Mouse (Mus musculus): Measurements from ENCODE around the gene Ramac. TPM values are rescaled to one million over a fixed set of nuclear protein-coding genes. Genes with fewer than 3 reads are reported as not detected.

The Ramac gene
- polyA plus RNA-seq, 1 experiment from 2014 or later: 113 TPM

DNA sequence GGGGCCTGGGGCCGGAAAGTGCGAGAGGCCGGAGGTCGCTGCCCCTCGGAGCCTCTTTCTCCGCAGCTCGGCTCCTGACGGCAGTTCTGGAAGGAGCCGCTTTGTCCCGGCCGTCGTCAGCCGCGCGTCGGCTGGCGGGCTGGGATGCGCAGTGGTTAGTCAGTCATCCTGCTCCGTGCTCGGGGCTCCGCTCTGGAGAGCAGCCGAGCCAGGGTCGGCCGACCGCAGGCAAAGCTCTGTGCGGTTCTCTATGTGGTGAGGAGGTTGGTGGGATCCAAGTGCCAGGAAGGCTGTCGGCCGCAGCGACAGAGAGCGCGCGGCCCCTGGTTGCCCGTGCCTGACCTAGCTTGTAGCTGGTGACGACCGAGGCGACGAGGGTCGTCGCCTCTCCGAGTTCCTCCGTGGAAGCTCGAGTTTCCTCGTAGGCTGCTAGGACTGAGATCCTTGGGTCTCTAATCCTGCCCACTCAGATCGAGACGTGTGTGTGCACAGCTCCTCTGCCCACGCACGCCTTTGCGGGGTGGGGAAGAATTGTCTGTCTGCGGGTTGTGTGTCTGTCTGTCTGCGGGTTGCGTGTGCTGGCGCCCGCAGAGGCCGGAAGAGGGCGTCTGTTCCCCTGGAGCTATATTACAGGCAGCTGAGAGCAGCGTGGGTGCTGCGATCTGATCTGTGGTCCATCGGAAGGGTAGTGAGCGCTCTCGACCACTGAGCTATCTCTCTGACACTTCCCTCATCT, 553 bp downstream of the Ramac start:
- WGBS: 2% methylated on average over 60 of the region's 60 CpGs
- H3K4me1 ChIP-seq (ENCODE audit: control insufficient read depth, insufficient read depth, low read length): 0 out of 2 replicates have a peak, but pooled peaks cover 3% of the 10 kb centered on the region
- H3K9ac ChIP-seq (ENCODE audit: low read length): peak overlapping the region; percentile 88
- DNase-seq (ENCODE audit: low spot score): peak; percentile 51
- ATAC-seq (ENCODE audit: insufficient number of reproducible peaks, low FRiP score, low TSS enrichment, low read depth): peak; percentile 78
- no peaks in the 10 kb centered on the region for H3K27me3 ChIP-seq (ENCODE audit: control insufficient read depth, insufficient read depth, low read length)
- peak overlapping the region; percentile 76 for H3K4me3 ChIP-seq (ENCODE audit: low read depth, low read length)
- no peaks in the 10 kb centered on the region for H3K36me3 ChIP-seq (ENCODE audit: control insufficient read depth, insufficient read depth, low read length)
- H3K4me2 ChIP-seq (ENCODE audit: low read depth, severe bottlenecking): peak overlapping the region; percentile 96
- H3K9me3 ChIP-seq (ENCODE audit: control insufficient read depth, low read length): no peaks in the 10 kb centered on the region
- peak overlapping the region; percentile 77 for H3K27ac ChIP-seq (replicated peaks; ENCODE audit: low read depth, low read length)

DNA sequence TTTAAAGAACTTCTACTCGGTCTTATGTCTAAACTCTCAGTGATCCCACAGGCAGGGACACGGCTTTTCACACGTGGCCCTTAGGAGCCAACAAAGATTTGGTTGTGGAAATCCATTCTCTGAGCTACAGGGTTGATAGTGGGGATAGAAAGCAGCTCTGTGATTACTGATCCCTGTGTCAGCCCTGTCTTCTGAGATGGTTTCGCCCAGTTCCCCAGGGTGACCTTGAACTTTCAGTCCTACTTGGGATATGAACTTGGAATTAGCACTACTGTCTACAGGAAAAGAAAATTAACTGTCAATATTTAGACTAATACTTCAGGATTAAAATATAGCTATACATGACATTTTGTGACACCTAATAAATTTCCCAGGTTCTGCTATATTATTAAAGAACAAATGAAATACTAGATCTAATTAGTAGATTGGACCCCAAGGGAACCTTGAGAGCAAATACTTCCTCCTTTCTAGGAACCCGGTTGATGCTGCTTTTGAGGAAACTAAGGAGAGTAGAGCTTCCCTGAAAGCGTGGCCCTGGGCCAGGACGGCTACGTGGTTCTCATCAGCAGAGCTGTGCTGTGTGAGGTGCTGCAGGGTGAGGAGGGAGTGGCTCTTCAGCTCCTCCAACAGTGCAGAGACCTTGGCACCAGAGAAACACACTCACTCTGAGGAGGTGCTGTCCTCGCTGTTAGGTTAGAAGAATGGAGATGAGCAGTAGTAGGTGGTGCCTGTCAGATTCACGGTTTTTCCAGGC, 10.2 kb downstream of the Ramac start:
- DNase-seq (ENCODE audit: low spot score) (no peak), ATAC-seq (ENCODE audit: insufficient number of reproducible peaks, low FRiP score, low TSS enrichment, low read depth) (no peak)
- Histone ChIP-seq H3K4me2 (ENCODE audit: low read depth, severe bottlenecking) (no peak overlapping the region), H3K27me3 (ENCODE audit: control insufficient read depth, insufficient read depth, low read length) (no peaks in the 10 kb centered on the region), H3K27ac (replicated peaks; ENCODE audit: low read depth, low read length) (no peak overlapping the region), H3K36me3 (ENCODE audit: control insufficient read depth, insufficient read depth, low read length) (no peaks in the 10 kb centered on the region), H3K4me1 (ENCODE audit: control insufficient read depth, insufficient read depth, low read length) (no peaks in the 10 kb centered on the region), H3K9ac (ENCODE audit: low read length) (no peak overlapping the region), H3K4me3 (ENCODE audit: low read depth, low read length) (no peak overlapping the region), H3K9me3 (ENCODE audit: control insufficient read depth, low read length) (no peaks in the 10 kb centered on the region)
- WGBS: 84% methylated on average over 10 of the region's 10 CpGs

DNA sequence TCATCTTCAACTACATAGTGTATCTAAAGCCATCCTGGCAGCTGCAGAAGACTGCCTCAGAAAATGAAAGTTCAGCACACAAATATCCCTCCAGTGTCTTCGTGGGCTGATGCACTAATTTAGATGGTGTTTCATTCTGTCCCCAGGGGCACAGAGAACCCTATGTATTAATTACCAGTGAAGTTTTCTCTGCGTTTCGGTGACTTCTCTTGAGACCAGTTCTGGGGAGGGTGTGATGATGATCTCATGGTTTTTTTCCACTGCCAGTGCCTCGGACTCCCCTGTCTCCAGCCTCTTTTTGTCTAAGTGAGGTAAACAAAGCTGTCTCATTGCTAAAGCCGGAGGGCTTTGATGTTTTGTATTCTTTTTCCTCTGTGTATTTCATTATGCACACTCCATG, 12.6 kb downstream of the Ramac start:
- H3K27me3 ChIP-seq (ENCODE audit: control insufficient read depth, insufficient read depth, low read length): no peaks in the 10 kb centered on the region
- no peak overlapping the region for H3K9ac ChIP-seq (ENCODE audit: low read length)
- H3K4me2 ChIP-seq (ENCODE audit: low read depth, severe bottlenecking): no peak overlapping the region
- H3K4me1 ChIP-seq (ENCODE audit: control insufficient read depth, insufficient read depth, low read length): no peaks in the 10 kb centered on the region
- peaks cover 2% of the 10 kb centered on the region; the same call in 1 of the 2 replicates for H3K36me3 ChIP-seq (ENCODE audit: control insufficient read depth, insufficient read depth, low read length)
- WGBS: 90% methylated on average over 5 of the region's 5 CpGs
- DNase-seq (ENCODE audit: low spot score) (no peak), ATAC-seq (ENCODE audit: insufficient number of reproducible peaks, low FRiP score, low TSS enrichment, low read depth) (no peak)
- H3K9me3 ChIP-seq (ENCODE audit: control insufficient read depth, low read length): no peaks in the 10 kb centered on the region; the same call in 1 of the 2 replicates
- no peak overlapping the region for H3K4me3 ChIP-seq (ENCODE audit: low read depth, low read length)
- no peak overlapping the region for H3K27ac ChIP-seq (replicated peaks; ENCODE audit: low read depth, low read length)

DNA sequence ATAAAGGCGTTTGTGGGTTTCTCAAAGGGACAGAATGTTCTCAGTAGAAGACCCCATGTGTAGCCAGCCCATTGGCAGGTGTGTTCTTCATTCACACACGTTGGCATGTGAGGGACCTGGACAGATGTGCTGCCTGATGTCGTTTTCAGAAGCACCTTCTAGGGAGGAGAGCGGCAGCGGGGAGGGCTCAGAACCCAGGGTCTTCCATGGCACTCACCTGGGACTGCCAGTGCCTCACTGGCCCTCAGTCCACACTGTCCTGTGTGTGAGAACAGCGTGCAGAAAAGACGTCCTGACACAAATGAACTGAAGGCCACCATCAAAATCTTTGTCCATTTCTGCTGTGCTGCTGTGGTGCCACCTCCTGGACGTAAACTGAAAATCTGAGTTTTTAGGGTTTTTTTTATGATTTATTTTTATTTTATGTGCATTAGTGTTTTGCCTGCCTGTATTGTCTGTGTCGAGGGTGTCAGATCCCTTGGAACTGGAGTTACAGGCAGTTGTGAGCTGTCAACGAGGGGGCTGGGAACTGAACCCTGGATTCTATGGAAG, 15.0 kb downstream of the Ramac start:
- Histone ChIP-seq H3K4me2 (ENCODE audit: low read depth, severe bottlenecking) (no peak overlapping the region), H3K27ac (replicated peaks; ENCODE audit: low read depth, low read length) (no peak overlapping the region), H3K4me3 (ENCODE audit: low read depth, low read length) (no peak overlapping the region), H3K36me3 (ENCODE audit: control insufficient read depth, insufficient read depth, low read length) (peaks cover 11% of the 10 kb centered on the region), H3K9me3 (ENCODE audit: control insufficient read depth, low read length) (no peaks in the 10 kb centered on the region; the same call in 1 of the 2 replicates), H3K9ac (ENCODE audit: low read length) (no peak overlapping the region), H3K27me3 (ENCODE audit: control insufficient read depth, insufficient read depth, low read length) (no peaks in the 10 kb centered on the region), H3K4me1 (ENCODE audit: control insufficient read depth, insufficient read depth, low read length) (no peaks in the 10 kb centered on the region)
- 78% methylated on average over 10 of the region's 10 CpGs for WGBS
- DNase-seq (ENCODE audit: low spot score): no peak
- ATAC-seq (ENCODE audit: insufficient number of reproducible peaks, low FRiP score, low TSS enrichment, low read depth): no peak

DNA sequence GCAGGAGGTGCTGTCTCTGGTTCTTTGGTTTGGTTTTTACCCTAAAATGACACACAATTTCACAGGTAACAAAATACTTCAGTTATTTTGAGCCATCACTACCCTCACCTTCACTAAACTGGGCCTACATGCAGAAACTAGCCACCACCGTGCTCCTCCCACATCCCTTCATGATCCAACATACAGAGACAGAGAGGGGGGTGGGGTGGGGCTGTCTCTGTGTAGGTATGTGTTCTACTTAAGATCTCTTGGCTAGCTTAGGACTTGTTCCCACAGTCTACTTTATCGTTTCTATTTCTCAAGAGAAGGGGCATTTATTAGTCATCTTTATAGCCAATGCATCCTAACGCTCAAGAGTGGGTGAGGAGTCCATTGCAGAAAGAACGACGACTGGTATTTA, 25.8 kb downstream of the Ramac start:
- Histone ChIP-seq H3K27me3 (ENCODE audit: control insufficient read depth, insufficient read depth, low read length) (no peaks in the 10 kb centered on the region), H3K9ac (ENCODE audit: low read length) (peak overlapping the region; percentile 87), H3K36me3 (ENCODE audit: control insufficient read depth, insufficient read depth, low read length) (no peaks in the 10 kb centered on the region; the same call in 1 of the 2 replicates), H3K9me3 (ENCODE audit: control insufficient read depth, low read length) (no peaks in the 10 kb centered on the region), H3K4me1 (ENCODE audit: control insufficient read depth, insufficient read depth, low read length) (peaks cover 5% of the 10 kb centered on the region; the same call in 1 of the 2 replicates), H3K4me2 (ENCODE audit: low read depth, severe bottlenecking) (peak overlapping the region; percentile 88), H3K27ac (replicated peaks; ENCODE audit: low read depth, low read length) (peak overlapping the region; percentile 96), H3K4me3 (ENCODE audit: low read depth, low read length) (peak overlapping the region; percentile 64)
- 8% methylated on average over 5 of the region's 5 CpGs for WGBS
- DNase-seq (ENCODE audit: low spot score) (peak; percentile 26), ATAC-seq (ENCODE audit: insufficient number of reproducible peaks, low FRiP score, low TSS enrichment, low read depth) (no peak)

DNA sequence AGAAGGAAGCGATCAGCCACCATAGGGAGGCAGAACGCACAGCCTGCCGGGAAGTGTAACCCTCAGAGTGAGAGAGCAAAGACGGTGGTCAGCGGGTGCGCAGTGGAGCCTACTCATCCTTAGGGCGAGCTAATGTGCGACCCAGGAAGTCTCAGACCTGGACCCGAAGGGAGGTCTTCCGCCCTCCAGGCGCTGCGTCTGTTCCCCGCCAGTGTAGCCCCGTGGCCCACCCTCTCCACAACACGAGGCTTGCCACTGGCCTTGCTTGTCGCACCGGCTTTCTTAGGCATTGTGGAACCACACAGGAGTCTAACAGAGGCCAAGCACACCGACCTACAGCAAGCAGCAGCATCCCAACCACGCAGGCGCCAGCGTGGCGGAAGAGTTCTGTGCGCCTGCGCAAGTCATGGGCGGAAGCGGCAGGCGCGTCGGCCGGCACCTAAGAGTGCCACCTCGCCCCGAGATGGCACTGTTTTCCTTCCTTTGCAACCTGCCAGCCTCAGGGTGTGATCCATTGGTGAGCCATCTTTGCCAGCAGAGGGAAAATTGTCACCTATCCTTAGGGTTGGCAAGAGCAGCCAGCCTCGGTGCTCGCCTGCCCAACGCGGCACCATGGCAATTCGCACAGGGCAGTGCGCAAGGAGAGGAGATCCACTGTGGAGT, 26.5 kb downstream of the Ramac start, which contains the start of gene 3110040N11Rik:
Gene 3110040N11Rik, minus strand, starts transcription at position 384 of the 663 bp plus-strand sequence.
- ATAC-seq (ENCODE audit: insufficient number of reproducible peaks, low FRiP score, low TSS enrichment, low read depth) (peak; percentile 89), DNase-seq (ENCODE audit: low spot score) (peak; percentile 88)
- Histone ChIP-seq H3K9me3 (ENCODE audit: control insufficient read depth, low read length) (no peaks in the 10 kb centered on the region), H3K27me3 (ENCODE audit: control insufficient read depth, insufficient read depth, low read length) (no peaks in the 10 kb centered on the region), H3K4me2 (ENCODE audit: low read depth, severe bottlenecking) (peak within 1 kb of the TSS; percentile 88), H3K36me3 (ENCODE audit: control insufficient read depth, insufficient read depth, low read length) (no peaks in the 10 kb centered on the region; the same call in 1 of the 2 replicates), H3K9ac (ENCODE audit: low read length) (peak within 1 kb of the TSS; percentile 87), H3K4me1 (ENCODE audit: control insufficient read depth, insufficient read depth, low read length) (peaks cover 5% of the 10 kb centered on the region; the same call in 1 of the 2 replicates), H3K4me3 (ENCODE audit: low read depth, low read length) (peak within 1 kb of the TSS; percentile 64), H3K27ac (replicated peaks; ENCODE audit: low read depth, low read length) (peak within 1 kb of the TSS; percentile 96)
- WGBS: under 1% methylated on average over 38 of the region's 38 CpGs

DNA sequence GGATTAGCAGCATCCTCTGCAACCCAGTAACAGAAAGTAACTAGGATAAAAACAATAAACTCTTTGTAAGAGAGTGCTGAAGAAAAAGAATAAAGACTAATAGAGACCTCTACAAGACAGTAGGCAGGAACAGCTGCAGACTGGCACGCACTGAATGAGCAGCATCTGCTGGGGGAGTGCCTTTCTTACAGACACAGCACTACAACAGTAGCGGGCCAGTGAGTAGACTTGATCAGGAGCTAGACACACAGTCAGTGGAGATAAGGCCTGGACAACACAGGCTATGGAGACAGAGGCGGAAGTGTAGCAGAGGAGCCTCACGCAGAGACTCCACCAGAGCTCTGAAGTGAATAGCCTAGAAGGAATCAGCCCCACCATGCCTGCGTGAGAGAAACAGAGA, 43.3 kb downstream of the Ramac start:
- WGBS: 89% methylated on average over 5 of the region's 5 CpGs
- no peak overlapping the region for H3K9ac ChIP-seq (ENCODE audit: low read length)
- H3K4me1 ChIP-seq (ENCODE audit: control insufficient read depth, insufficient read depth, low read length): no peaks in the 10 kb centered on the region
- H3K4me3 ChIP-seq (ENCODE audit: low read depth, low read length): no peak overlapping the region
- no peaks in the 10 kb centered on the region for H3K9me3 ChIP-seq (ENCODE audit: control insufficient read depth, low read length)
- ATAC-seq (ENCODE audit: insufficient number of reproducible peaks, low FRiP score, low TSS enrichment, low read depth) (no peak), DNase-seq (ENCODE audit: low spot score) (no peak)
- H3K4me2 ChIP-seq (ENCODE audit: low read depth, severe bottlenecking): no peak overlapping the region
- H3K27ac ChIP-seq (replicated peaks; ENCODE audit: low read depth, low read length): no peak overlapping the region
- no peaks in the 10 kb centered on the region for H3K27me3 ChIP-seq (ENCODE audit: control insufficient read depth, insufficient read depth, low read length)
- H3K36me3 ChIP-seq (ENCODE audit: control insufficient read depth, insufficient read depth, low read length): no peaks in the 10 kb centered on the region

All from limb, embryonic 11.5 days (tissue).